Mouse (Mus musculus) 3T3-L1 (cell line): ENCODE results near the gene Tyw5.

ENCODE experiments used
- DNase-seq: peaks from one replicate; pipeline ENCODE4 v3.0.0-alpha.2; 2015; ENCODE audit warnings: low read depth, low spot score

Tyw5 gene

DNA sequence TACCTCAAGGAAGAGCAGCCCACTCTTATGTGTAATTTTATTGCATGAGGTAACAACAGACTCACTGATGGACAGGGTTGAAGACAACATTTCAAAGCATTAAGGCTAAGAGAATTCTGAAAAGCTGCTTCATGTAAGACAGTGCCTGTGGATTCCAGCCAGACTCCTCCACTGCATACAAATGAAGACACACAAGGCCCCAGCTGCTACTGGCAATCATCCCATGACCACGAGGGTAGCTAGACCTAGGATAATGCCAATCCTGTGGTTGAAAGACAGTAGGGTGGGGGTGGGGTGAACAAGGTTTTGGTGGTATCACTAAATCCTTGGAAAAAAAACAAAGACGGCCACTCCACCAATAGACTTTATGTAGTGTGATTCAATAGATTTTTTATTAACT is 19.0 kb downstream of the Tyw5 start:
- peak; percentile 41 for DNase-seq

DNA sequence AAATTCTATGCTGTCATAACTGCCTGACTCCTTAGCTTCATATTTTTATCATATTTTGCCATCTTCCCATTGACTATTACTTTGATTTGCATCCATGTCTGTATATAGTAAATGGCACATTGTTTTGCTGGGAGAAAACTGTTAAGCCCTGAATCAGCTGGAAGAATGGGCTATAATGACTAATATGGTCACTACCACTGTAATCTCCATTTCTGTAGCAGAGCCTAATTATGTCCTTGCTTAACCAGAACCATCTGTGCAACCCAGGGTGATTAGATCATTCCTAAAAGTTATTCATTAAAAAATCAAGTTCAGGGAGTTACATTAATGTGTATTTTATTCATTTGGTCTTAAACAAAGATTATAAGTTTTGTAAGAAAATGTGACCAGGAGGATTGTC is 20.4 kb downstream of the Tyw5 start:
- no peak for DNase-seq

DNA sequence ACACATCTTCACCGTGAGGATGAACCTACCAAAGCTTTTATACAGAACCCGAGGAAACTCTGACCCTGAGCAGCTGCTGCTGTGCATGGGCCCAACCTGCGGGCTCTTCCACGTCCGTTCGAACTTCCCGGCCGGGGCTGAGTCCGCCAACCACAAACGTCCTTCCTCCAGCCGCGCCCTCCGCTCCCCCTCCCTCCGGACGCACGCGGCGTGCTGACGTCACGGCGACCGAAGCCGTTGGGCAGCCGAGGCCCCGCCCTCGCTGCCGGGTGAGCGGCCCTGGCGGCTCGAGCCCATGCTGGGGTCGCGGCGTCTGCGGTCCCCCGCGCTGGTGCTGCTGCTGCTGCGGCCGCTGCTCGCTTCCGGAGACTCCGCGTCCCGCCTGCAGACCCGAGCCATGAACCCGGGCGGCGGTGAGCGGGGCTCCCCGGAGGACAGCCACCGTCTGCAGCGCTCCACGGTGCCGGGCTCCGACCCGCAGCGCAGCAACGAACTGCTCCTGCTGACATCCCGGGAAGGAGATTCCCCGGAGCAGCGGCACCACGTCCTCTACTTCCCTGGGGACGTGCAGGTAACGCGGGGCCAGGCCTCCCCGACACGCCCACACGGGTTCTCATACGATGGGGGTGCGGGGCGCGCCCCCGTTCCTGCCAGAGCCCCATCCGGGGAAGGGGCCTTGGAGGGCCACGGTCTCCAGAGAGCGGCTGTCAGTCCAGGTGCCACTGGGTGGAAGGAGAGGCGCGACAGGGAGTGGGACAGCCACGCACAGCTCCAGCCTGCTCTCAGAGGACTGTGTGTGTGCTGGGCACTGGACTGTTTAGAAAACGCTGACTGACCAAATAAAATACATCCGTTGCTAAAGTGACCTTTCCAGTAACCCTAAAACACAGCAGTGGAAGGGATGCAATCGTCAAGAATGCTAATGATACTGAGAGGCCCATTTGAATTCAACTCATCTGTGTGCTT is 29.2 kb downstream of the Tyw5 start, which contains the start of gene 1700066M21Rik:
1700066M21Rik (plus strand) TSS at position 245 of the 966 bp plus-strand sequence.
- peak; percentile 91 for DNase-seq

DNA sequence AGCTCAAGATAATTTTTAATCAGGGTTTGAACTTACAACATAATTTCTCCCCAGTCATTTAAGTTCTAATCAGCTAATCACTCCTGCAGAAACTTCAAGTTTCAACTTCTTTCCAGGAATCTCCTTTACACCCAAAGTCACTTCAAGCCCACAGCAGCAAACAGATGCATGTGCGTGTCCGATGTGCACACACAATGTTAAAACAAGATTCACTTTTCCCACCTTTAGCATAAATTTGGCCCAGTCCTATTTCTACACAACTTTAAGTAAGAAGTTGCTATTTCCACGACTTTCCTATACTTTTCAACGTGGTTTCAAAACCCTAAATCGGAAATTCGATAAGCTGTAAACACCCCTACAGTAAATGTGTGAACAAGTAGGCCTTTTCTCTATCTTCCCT is 30.1 kb downstream of the Tyw5 start:
- no peak for DNase-seq

DNA sequence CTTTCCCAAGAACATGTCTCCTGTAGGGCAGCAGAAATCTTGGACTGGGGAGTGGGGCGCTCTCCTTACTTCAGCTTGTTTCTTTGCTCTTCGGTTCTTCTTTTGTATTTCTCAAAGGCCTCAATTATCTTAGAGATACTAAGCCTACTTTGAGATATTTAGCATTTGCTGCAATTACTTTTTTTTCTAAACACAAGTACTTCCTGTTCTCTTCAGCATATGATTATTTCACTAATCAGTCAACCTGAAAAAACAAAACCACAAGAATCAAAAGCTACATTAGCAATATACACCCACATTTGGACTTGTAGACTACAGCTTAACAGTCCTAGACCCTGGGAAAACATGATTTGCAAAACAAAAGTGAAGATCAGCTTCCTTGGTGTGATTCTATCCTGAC is 31.6 kb downstream of the Tyw5 start:
- DNase-seq, result no peak

DNA sequence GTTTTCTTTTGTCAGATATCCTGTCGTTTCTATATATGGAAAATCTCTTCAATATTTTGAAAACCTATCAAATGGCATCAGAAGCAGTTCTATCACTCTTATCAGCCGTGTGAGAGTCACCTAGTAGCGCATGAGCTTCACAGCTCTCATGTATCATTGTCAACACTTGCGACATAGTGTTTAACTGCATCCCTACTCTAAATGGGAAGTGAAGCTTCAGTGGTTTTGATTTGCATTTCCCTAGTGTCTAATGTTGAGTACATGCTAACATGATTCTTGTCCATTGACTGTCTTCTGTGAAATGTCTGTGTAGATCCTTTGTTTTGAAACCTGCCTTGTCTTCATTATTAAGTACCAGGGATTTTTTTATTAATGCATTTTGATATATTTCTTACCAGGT is 36.5 kb downstream of the Tyw5 start:
- DNase-seq, result no peak

DNA sequence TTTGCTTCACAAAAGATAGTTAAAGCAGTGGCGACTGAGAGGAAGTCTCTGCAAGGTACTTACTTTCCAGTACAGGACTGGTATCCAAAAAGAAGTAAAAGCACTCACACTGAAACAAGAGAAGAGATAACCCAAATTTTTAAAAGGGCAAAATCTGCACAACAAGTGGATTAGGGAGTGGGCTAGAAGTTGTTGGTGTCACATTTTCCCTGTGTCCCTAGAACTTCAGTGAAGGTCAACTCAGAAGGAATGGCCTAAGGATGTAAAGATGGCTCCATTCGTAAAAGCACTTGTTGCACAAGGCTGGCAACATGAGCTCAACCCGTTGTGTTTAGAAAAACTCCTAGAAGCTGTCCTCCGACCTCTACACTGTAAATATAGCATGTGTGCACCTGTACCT is 37.8 kb downstream of the Tyw5 start:
- no peak for DNase-seq

DNA sequence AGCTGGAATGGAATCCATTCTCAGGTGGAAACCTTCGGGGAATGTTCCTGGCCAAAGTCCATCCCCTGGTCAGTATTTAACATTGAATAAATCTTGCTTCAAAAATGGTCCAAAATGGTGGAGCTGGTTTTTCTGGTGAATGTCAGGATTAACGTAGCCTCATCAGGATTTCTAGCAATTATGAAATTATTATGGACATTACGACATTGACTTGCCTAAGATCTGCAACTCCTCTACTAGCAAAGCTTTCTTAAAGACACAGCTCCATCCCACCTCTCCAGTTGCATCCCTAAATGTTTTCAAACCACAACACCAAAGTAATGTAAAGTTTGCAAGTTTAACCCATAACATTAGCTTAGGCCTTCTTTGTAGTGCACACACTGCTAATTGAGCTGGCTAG is 39.5 kb downstream of the Tyw5 start:
- DNase-seq, result no peak

DNA sequence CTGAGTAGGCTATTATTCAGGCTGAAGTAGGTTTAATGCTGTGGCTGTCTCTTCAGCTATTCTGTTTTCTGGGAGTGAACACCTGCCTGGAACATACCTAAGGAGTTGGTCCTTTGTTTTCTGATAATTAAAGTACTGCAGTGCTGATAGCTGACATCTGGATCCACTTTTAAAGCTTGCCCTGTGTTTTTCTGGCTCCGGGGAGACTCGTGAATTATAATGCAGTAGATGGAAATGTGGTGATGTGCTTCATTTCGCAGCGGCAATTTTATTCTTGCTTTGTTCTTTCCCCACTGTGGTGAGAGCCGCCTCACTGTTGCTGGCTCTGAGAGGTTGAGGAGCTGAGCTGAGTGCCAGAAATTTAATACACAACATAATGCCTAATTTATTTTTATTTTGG is 48.4 kb downstream of the Tyw5 start:
- no peak for DNase-seq

DNA sequence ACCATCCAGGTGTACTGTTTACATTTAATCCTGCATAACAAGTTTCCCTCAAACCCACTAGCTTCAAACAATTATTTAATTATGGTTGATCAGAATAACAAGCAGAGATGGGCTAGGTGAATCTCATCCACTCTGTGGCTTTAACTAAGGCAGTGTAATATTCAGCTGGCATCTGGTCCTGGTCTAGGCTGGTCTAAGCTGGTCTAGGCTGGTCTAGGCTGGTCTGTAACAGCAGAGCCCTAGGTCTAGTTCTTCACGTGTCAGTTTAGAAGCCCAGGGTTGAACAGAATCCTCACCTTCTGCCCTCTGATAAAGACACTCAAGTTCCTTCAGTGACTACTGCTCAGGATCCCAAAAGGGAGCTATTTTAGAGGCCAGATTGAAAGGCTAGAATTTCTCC is 55.0 kb downstream of the Tyw5 start:
- DNase-seq, result no peak

DNA sequence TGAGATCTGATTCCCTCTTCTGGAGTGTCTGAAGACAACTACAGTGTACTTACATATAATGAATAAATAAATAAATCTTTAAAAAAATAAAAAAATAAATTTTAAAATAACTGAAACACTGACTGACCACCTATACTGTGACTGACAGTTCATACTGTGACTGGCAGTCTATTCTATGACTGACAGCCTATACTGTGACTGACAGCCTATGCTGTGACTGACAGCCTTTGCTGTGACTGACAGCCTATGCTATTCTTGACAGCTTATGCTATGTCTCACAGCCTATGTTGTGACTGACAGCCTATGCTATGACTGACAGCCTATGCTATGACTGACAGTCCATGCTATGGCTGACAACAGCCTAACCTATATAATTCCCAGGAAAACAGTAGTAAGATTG is 59.4 kb downstream of the Tyw5 start:
- DNase-seq, result no peak

DNA sequence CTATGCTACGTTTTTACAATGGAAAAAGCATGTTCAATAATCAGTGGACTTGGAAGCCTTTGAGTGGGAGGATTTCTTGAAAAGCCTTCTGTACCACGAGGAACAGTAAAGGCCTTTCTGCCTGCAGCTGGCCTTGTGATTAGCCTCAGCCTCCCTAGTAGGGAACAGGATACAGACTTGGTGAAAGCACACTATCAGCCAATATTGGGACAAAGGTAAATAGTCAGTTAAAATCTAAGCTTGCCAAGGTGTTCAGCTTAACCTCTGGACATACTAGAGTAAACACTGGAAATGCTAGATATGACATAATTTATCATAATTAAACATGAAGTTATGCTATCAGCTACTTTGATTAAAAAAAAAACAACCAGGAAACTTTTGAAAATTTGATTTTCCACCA is 65.7 kb downstream of the Tyw5 start:
- DNase-seq, result no peak

DNA sequence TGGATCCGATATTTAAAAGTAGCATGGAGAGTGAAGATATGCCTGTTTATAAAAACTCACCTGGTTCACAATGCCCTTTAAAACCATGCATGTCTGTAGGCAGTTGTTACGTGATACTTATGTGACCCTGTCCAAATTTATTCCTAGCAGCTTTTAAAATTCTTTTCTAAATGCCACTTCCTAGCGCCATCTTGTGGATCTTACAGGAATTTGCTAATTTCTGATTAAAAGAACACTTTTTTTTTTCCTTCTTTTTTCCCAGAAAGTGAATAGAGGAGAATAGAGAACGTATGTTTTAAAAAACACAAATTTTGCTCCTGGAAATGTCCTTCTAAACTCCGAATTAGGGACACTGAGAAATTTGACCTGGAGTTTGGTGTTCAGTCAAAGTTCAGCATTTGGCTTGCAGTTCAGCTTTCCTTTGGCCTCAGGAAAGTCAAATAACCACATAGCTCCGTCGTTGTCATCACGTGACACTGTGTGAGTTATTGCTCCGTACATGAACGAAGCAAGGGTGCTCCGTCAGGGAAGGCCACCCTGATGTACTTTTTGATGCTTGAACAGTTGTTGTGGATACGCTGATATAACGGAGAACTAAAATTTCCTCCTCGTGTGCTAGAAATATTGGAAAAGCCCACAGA is 67.6 kb downstream of the Tyw5 start:
- DNase-seq, result peak; percentile 62
